In genomic region chr9:103093681-103094080, GRCm38 (mm10) we compare ENCODE assay signal across 23 mouse cellular contexts. TPM values are rescaled to one million over a fixed set of nuclear protein-coding genes. Genes with fewer than 3 reads are reported as not detected.
DNase-seq lines count a peak whose midpoint lies in the region; ATAC-seq and TF ChIP-seq lines count a peak whose summit lies in the region.
"Had no signal": no experiment of that assay in that cellular context is flagged by ENCODE, and none has a peak within 500 bp of the region (broad histone marks: within the 10 kb centered on the region; RNA-seq: fewer than 3 reads in every experiment).

No protein-coding gene starts in this region.

- no peak overlapping the region for H3K4me2 ChIP-seq in midbrain, embryonic 11.5 days
- no peak overlapping the region for H3K4me2 ChIP-seq in midbrain, postnatal 0 days (ENCODE audit: low read depth, low read length, poor library complexity, severe bottlenecking)

- peak; percentile 21 for ATAC-seq in frontal cortex, adult (ENCODE audit: low TSS enrichment)
- no peak for ATAC-seq in midbrain, embryonic 11.5 days (ENCODE audit: low FRiP score)
- no peak for ATAC-seq in midbrain, postnatal 0 days (ENCODE audit: low FRiP score)
- ATAC-seq: activated CD4-positive, CD25-positive, alpha-beta regulatory T cell, adult 4 months; CD4-positive, CD25-positive, alpha-beta regulatory T cell, adult 4 months; Patski had no signal

- H3K27me3 ChIP-seq in midbrain, embryonic 11.5 days (ENCODE audit: control insufficient read depth, insufficient read depth, low read length): no peaks in the 10 kb centered on the region
- H3K27me3 ChIP-seq in midbrain, postnatal 0 days (ENCODE audit: insufficient read depth, low read length): no peaks in the 10 kb centered on the region
- H3K27me3 ChIP-seq: Patski had no signal

- no peaks in the 10 kb centered on the region for H3K4me1 ChIP-seq in midbrain, embryonic 11.5 days (ENCODE audit: control insufficient read depth, insufficient read depth, low read length)
- 0 out of 2 replicates have a peak, but pooled peaks cover 3% of the 10 kb centered on the region for H3K4me1 ChIP-seq in midbrain, postnatal 0 days (ENCODE audit: insufficient read depth, low read length)

- DNase-seq in frontal cortex, postnatal 36 days (ENCODE audit: low spot score in 2 of 2): no peak
- peak; percentile 53 for DNase-seq in heart, adult 11 months
- no peak for DNase-seq in heart, adult 8-10 months (ENCODE audit: low spot score)
- peak; percentile 51 for DNase-seq in midbrain, embryonic 11.5 days (ENCODE audit: low spot score, missing footprints)
- DNase-seq in midbrain, postnatal 0 days (ENCODE audit: low spot score): no peak
- peak; percentile 38 for DNase-seq in NIH3T3 (ENCODE audit: low read depth)
- DNase-seq in right cerebral cortex, adult 18-20 months: no peak
- DNase-seq: adrenal gland, adult 2 months; adrenal gland, adult 8-10 months; adrenal gland, postnatal 10 days; adrenal gland, postnatal 14 days; adrenal gland, postnatal 25 days; adrenal gland, postnatal 36 days; B cell, adult 2 months; cerebellum, adult 11 months; cerebellum, adult 11-12 months; cerebellum, adult 18-20 months had no signal

- H3K4me3 ChIP-seq in midbrain, embryonic 11.5 days (ENCODE audit: low read depth, low read length): no peak overlapping the region
- H3K4me3 ChIP-seq in midbrain, postnatal 0 days (ENCODE audit: low read depth, low read length): no peak overlapping the region

- no peak overlapping the region for H3K27ac ChIP-seq in midbrain, embryonic 11.5 days (ENCODE audit: low read depth, low read length)
- no peak overlapping the region for H3K27ac ChIP-seq in midbrain, postnatal 0 days (ENCODE audit: low read depth, low read length)

- H3K36me3 ChIP-seq in midbrain, embryonic 11.5 days (ENCODE audit: control insufficient read depth, insufficient read depth, low read length): no peaks in the 10 kb centered on the region
- no peaks in the 10 kb centered on the region for H3K36me3 ChIP-seq in midbrain, postnatal 0 days (ENCODE audit: insufficient read depth, low read length)
- H3K36me3 ChIP-seq: G1E had no signal

- no peak overlapping the region for H3K9ac ChIP-seq in midbrain, embryonic 11.5 days (ENCODE audit: low read length)
- no peak overlapping the region for H3K9ac ChIP-seq in midbrain, postnatal 0 days (replicated peaks; ENCODE audit: low read length, poor library complexity, severe bottlenecking)

- 85% methylated on average over 3 of the region's 3 CpGs for WGBS in midbrain, embryonic 11.5 days
- WGBS in midbrain, postnatal 0 days: 88% methylated on average over 3 of the region's 3 CpGs

- TF ChIP-seq CTCF in midbrain, postnatal 0 days (IDR thresholded peaks at IDR 0.05): no peak

- H3K9me3 ChIP-seq in midbrain, embryonic 11.5 days (ENCODE audit: control insufficient read depth, low read length): no peaks in the 10 kb centered on the region
- H3K9me3 ChIP-seq in midbrain, postnatal 0 days (ENCODE audit: low read length): no peaks in the 10 kb centered on the region

RNA-seq across cellular contexts. Expression of gene Rab6b, which starts 17.9 kb away (rescaled TPM):
- 1 to 10 TPM; 1.3 to 2.7 (median 2.1) TPM for total RNA-seq in heart, adult 8-10 months (2022)
- 16.5 and 16.7 TPM in 2 replicates for polyA plus RNA-seq in midbrain, embryonic 11.5 days (2014; fragmentation: Nextera tagmentation; extraction: Ambion mirVana)
- total RNA-seq in midbrain, postnatal 0 days (2014; rRNA removed): 228 and 249 TPM in 2 replicates
- 157 and 162 TPM in 2 replicates for polyA plus RNA-seq in midbrain, postnatal 0 days (2015; fragmentation: Nextera tagmentation; extraction: Ambion mirVana)
- total RNA-seq: MEL had no signal
- polyA plus RNA-seq: G1E had no signal

Comparison
In these comparisons a context has a peak if more than half of its experiments do, and no peak if none do; other contexts are left out.
1. DNase-seq: peak in heart, adult 11 months (single experiment), midbrain, embryonic 11.5 days (single experiment) and NIH3T3 (single experiment); none in frontal cortex, postnatal 36 days (0 of 2), heart, adult 8-10 months (single experiment), midbrain, postnatal 0 days (single experiment) and right cerebral cortex, adult 18-20 months (single experiment).
2. RNA of gene Rab6b, which starts 17.9 kb away (total RNA-seq): 228 to 249 TPM in midbrain, postnatal 0 days; 1.3 to 2.7 TPM in heart, adult 8-10 months; every median in the first group is over 10 times any median in the second.